Mouse (Mus musculus) CD8-positive naive resting alpha-beta T cell, adult 2 months (primary cell): ENCODE results near the gene Ppp1r26.

Source experiments
- DNase-seq, 2 experiments: peaks; one replicate each; pipeline ENCODE4 v3.0.0; 2022; ENCODE audit warnings: low read depth in 2 of 2, low spot score in 2 of 2

Gene Ppp1r26

GRCm38 (mm10) chr2:28446515-28447314 lies at the start of gene Ppp1r26:
TSS of gene Ppp1r26 (plus strand) at chr2:28446800.
- no peak for DNase-seq

- DNase-seq, result no peak
Observed at GRCm38 (mm10) chr2:28396928-28397327, 49.7 kb upstream of the Ppp1r26 start.

GRCm38 (mm10) chr2:28397417-28398119 lies 49.0 kb upstream of the Ppp1r26 start:
- no peak for DNase-seq

- no peak for DNase-seq
Observed at GRCm38 (mm10) chr2:28401647-28402046, 45.0 kb upstream of the Ppp1r26 start.

GRCm38 (mm10) chr2:28402128-28402527 lies 44.5 kb upstream of the Ppp1r26 start:
- DNase-seq, result no peak

- DNase-seq, result no peak
Observed at GRCm38 (mm10) chr2:28407796-28408195, 38.8 kb upstream of the Ppp1r26 start.

GRCm38 (mm10) chr2:28409144-28409543 lies 37.5 kb upstream of the Ppp1r26 start:
- DNase-seq, result no peak

- DNase-seq, result no peak
Observed at GRCm38 (mm10) chr2:28409566-28409965, 37.0 kb upstream of the Ppp1r26 start.

- DNase-seq, result no peak
Observed at GRCm38 (mm10) chr2:28412936-28413335, 33.7 kb upstream of the Ppp1r26 start.

- no peak for DNase-seq
Observed at GRCm38 (mm10) chr2:28414116-28414756, 32.4 kb upstream of the Ppp1r26 start.

GRCm38 (mm10) chr2:28414757-28415137 lies 31.9 kb upstream of the Ppp1r26 start:
- no peak for DNase-seq

GRCm38 (mm10) chr2:28415387-28416024 lies 31.1 kb upstream of the Ppp1r26 start:
- DNase-seq, result no peak

- no peak for DNase-seq
Observed at GRCm38 (mm10) chr2:28416511-28416910, 30.1 kb upstream of the Ppp1r26 start.

- DNase-seq, result peak; percentile 56 to 69
Observed at GRCm38 (mm10) chr2:28418034-28418433, 28.6 kb upstream of the Ppp1r26 start.

- DNase-seq, result peak; percentile 19 to 34
Observed at GRCm38 (mm10) chr2:28419898-28420297, 26.7 kb upstream of the Ppp1r26 start.

- DNase-seq, result peak in 1 of 2 experiments; percentile 35
Observed at GRCm38 (mm10) chr2:28423167-28423566, 23.4 kb upstream of the Ppp1r26 start.

GRCm38 (mm10) chr2:28427226-28427625 lies 19.4 kb upstream of the Ppp1r26 start:
- DNase-seq, result no peak

GRCm38 (mm10) chr2:28430846-28431245 lies 15.8 kb upstream of the Ppp1r26 start:
- no peak for DNase-seq

- DNase-seq, result no peak
Observed at GRCm38 (mm10) chr2:28432811-28433210, 13.8 kb upstream of the Ppp1r26 start.

GRCm38 (mm10) chr2:28433512-28433911 lies 13.1 kb upstream of the Ppp1r26 start:
- no peak for DNase-seq

- no peak for DNase-seq
Observed at GRCm38 (mm10) chr2:28435401-28435800, 11.2 kb upstream of the Ppp1r26 start.
